Mouse (Mus musculus) olfactory bulb, adult 2 months (tissue): ENCODE data around the gene Sult2b1. TPM values are rescaled to one million over a fixed set of nuclear protein-coding genes. Genes with fewer than 3 reads are reported as not detected.

ENCODE experiments used
- H3K27ac ChIP-seq: fragments of 200-500 bp; 2 replicates; pipeline ENCODE4 v1.5.1; 2012; ENCODE audit warnings: low read depth, low read length; ENCODE audit not compliant: insufficient read depth
- H3K4me1 ChIP-seq: fragments of 200-500 bp; 2 replicates; pipeline ENCODE4 v1.6.1; 2012; ENCODE audit warnings: low read length; ENCODE audit not compliant: control insufficient read depth, insufficient read depth
- H3K4me3 ChIP-seq: fragments of 200-500 bp; 2 replicates; pipeline ENCODE4 v1.5.1; 2012; ENCODE audit warnings: mild to moderate bottlenecking, low read depth, low read length, moderate library complexity; ENCODE audit not compliant: insufficient read depth
- CTCF ChIP-seq: fragments of 200-500 bp; IDR thresholded peaks from 2 replicates; pipeline ENCODE4 v1.5.1; 2012; ENCODE audit warnings: low read depth, mild to moderate bottlenecking, low read length, moderate library complexity; ENCODE audit not compliant: insufficient read depth
- POLR2A ChIP-seq: fragments of 200-500 bp; IDR thresholded peaks from 2 replicates; pipeline ENCODE4 v1.6.1; 2012; ENCODE audit warnings: mild to moderate bottlenecking, low read depth, low read length, moderate library complexity; ENCODE audit not compliant: insufficient read depth
- WGBS: fragments of 180-500 bp; shearing (Covaris S2); methylation state at CpG from one replicate; pipeline ENCODE4 v1.1.7; 2018; 5-methylcytosine and 5-hydroxymethylcytosine counted together
- polyA plus RNA-seq: library from polyadenylated mRNA; stranded (reverse); fragments of >200 nt; gene quantifications from 2 replicates; pipeline ENCODE4 v1.2.4, GENCODE M21; 2012; ENCODE audit warnings: low replicate concordance; ENCODE audit not compliant: missing spikeins, insufficient read depth, insufficient read length

Sult2b1 gene
- polyA plus RNA-seq, 1 experiment: not detected

- Histone ChIP-seq H3K4me3 (no peak overlapping the region), H3K4me1 (peaks cover 10% of the 10 kb centered on the region), H3K27ac (no peak overlapping the region)
- WGBS: 33% methylated on average over 25 of the region's 25 CpGs
- TF ChIP-seq CTCF (no peak), POLR2A (no peak)
Measured at GRCm38 (mm10) chr7:45819843-45820242, 35.4 kb upstream of the Sult2b1 start.

- TF ChIP-seq POLR2A: no peak
Measured at GRCm38 (mm10) chr7:45815984-45816351, 31.5 kb upstream of the Sult2b1 start.

GRCm38 (mm10) chr7:45815323-45815983 is 31.0 kb upstream of the Sult2b1 start:
- WGBS: 30% methylated on average over 10 of the region's 10 CpGs
- Histone ChIP-seq H3K27ac (0 out of 2 replicates have a peak overlapping the region, but pooled peaks have one; percentile 12), H3K4me3 (no peak overlapping the region), H3K4me1 (peaks cover 15% of the 10 kb centered on the region)
- no peak for TF ChIP-seq POLR2A
- no peak for TF ChIP-seq CTCF

More at GRCm38 (mm10) chr7:45815984-45816351, 31.5 kb upstream of the Sult2b1 start:
- Histone ChIP-seq H3K4me3 (no peak overlapping the region), H3K4me1 (peaks cover 15% of the 10 kb centered on the region), H3K27ac (no peak overlapping the region)
- WGBS: 30% methylated on average over 2 of the region's 2 CpGs

GRCm38 (mm10) chr7:45814841-45815240 is 30.4 kb upstream of the Sult2b1 start:
- peaks cover 15% of the 10 kb centered on the region for H3K4me1 ChIP-seq
- 0 out of 2 replicates have a peak overlapping the region, but pooled peaks have one; percentile 12 for H3K27ac ChIP-seq
- TF ChIP-seq CTCF (no peak), POLR2A (no peak)
- peak overlapping the region; percentile 36 for H3K4me3 ChIP-seq
- WGBS: 4% methylated on average over 5 of the region's 5 CpGs

GRCm38 (mm10) chr7:45813787-45814779 is 29.6 kb upstream of the Sult2b1 start, which contains the start of gene Cyth2:
Cyth2 (minus strand) TSS chr7:45814581.
- TF ChIP-seq CTCF: no peak
- TF ChIP-seq POLR2A: peak; percentile 85
- Histone ChIP-seq H3K4me3 (peak within 1 kb of the TSS; percentile 99), H3K27ac (peak within 1 kb of the TSS; percentile 92), H3K4me1 (peaks cover 15% of the 10 kb centered on the region)
- under 1% methylated on average over 91 of the region's 92 CpGs for WGBS

- no peak overlapping the region for H3K27ac ChIP-seq
- H3K4me3 ChIP-seq: peak overlapping the region; percentile 13; the same call in 1 of the 2 replicates
- TF ChIP-seq CTCF (no peak), POLR2A (no peak)
- WGBS: 83% methylated on average over 8 of the region's 8 CpGs
- peaks cover 20% of the 10 kb centered on the region for H3K4me1 ChIP-seq
Measured at GRCm38 (mm10) chr7:45812921-45813320, 28.5 kb upstream of the Sult2b1 start.

GRCm38 (mm10) chr7:45809276-45810075 is 25.0 kb upstream of the Sult2b1 start:
- H3K27ac ChIP-seq: no peak overlapping the region

GRCm38 (mm10) chr7:45808471-45808870 is 24.0 kb upstream of the Sult2b1 start:
- H3K27ac ChIP-seq: no peak overlapping the region
- no peak overlapping the region for H3K4me3 ChIP-seq
- TF ChIP-seq CTCF: no peak
- no peak; the same call in 1 of the 2 replicates for TF ChIP-seq POLR2A
- 38% methylated on average over 11 of the region's 11 CpGs for WGBS
- peaks cover 10% of the 10 kb centered on the region for H3K4me1 ChIP-seq

More at GRCm38 (mm10) chr7:45809276-45810075, 25.0 kb upstream of the Sult2b1 start:
- TF ChIP-seq POLR2A (no peak), CTCF (no peak)
- H3K4me1 ChIP-seq: peaks cover 10% of the 10 kb centered on the region
- WGBS: 69% methylated on average over 14 of the region's 14 CpGs
- H3K4me3 ChIP-seq: no peak overlapping the region
